Mouse (Mus musculus) erythroblast, embryonic 14.5 days (primary cell): Measurements from ENCODE around the gene Olfml1. TPM values are rescaled to one million over a fixed set of nuclear protein-coding genes. Genes with fewer than 3 reads are reported as not detected.

Experiments used
- H3K27me3 ChIP-seq: 2 replicates; pipeline ENCODE4 v1.6.1; 2012; ENCODE audit warnings: inconsistent platforms; ENCODE audit not compliant: control insufficient read depth
- H3K36me3 ChIP-seq: 2 replicates; pipeline ENCODE4 v1.6.1; 2012; ENCODE audit warnings: mild to moderate bottlenecking, inconsistent platforms; ENCODE audit not compliant: control insufficient read depth
- H3K4me1 ChIP-seq: 2 replicates; pipeline ENCODE4 v1.6.1; 2012; ENCODE audit warnings: inconsistent platforms; ENCODE audit not compliant: control insufficient read depth
- H3K4me3 ChIP-seq: replicated peaks from 2 replicates; pipeline ENCODE3; 2012; ENCODE audit warnings: moderate library complexity, mild to moderate bottlenecking, inconsistent platforms
- H3K9me3 ChIP-seq: 2 replicates; pipeline ENCODE4 v1.6.1; 2012; ENCODE audit warnings: low read length, inconsistent platforms, mixed read lengths; ENCODE audit not compliant: control insufficient read depth
- GATA1 ChIP-seq: IDR thresholded peaks from 2 replicates; pipeline ENCODE4 v1.6.1; 2012; ENCODE audit warnings: low read length, inconsistent platforms, mixed read lengths
- TAL1 ChIP-seq: IDR thresholded peaks from 3 replicates; pipeline ENCODE4 v1.6.1; 2012; ENCODE audit warnings: low read length, inconsistent platforms, mixed read lengths
- polyA plus RNA-seq: library from polyadenylated mRNA; stranded (reverse); fragments of >175 nt; gene quantifications from 2 replicates; pipeline ENCODE4 v1.2.3, GENCODE M21; 2012

The Olfml1 gene
- polyA plus RNA-seq: not detected in 2 replicates

DNA sequence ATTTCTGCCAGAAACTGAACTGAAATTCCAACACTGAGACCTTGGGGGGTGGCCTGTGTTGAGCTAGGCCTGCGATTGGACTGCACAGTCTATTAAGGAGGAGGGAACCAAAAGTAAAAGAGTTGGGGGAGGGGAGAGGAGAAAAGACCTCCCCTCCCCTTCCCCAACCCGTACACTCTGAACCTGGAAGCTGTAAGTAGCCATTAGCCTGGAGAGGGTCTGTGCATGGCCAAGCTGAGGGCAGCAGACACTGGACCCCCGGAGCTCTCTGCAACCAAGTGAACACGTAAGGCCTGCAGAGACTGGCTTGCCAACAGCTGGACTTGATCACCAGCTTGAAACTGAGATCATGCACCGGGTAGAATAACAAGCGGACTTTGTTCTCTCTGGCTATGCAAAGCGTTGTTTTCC lies at the start of gene Olfml1:
Gene Olfml1, plus strand, starts transcription at position 186 of the 411 bp plus-strand sequence.
- H3K36me3 ChIP-seq: no peaks in the 10 kb centered on the region
- H3K4me3 ChIP-seq: no peak within 1 kb of the TSS
- H3K9me3 ChIP-seq: no peaks in the 10 kb centered on the region
- no peaks in the 10 kb centered on the region for H3K4me1 ChIP-seq
- H3K27me3 ChIP-seq: no peaks in the 10 kb centered on the region
- TF ChIP-seq TAL1 (no peak), GATA1 (no peak)

DNA sequence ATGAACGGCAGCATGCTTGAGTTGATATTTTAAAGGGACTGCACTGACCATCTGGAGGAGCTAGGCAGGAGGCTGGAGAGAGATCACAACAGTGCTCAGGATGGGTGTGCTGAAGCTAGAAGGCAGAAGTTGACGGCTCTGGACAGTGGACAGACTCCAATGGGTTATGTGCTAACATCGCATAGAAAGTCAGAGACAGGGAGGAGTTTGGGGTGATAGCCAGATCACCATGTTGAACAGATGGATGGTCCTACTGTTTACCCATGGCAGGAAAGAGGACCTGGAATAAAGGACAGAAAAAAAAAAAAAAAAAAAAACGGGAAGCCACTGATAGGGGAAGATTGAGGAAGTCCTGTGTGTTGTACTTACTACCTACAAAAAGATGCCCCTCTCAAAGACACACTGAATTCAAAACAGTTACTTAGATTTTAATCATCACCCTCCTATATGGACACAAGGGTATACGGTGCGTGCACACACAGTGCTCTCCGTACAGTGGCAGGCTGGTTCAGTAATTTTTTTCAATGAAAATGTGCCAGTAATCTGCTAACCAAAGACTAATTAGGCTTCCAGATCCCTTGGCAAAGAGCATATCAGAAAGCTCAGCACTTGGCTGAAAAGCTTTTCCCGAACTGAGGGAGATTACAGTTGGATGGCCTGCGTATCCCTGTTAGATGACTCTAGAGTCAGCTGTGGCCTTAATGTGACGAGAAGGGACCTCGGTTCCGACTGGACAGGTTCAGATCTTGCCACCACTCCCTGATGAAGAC lies 47.8 kb upstream of the Olfml1 start:
- H3K36me3 ChIP-seq: no peaks in the 10 kb centered on the region
- no peak overlapping the region for H3K4me3 ChIP-seq
- TF ChIP-seq TAL1: no peak
- no peak for TF ChIP-seq GATA1
- H3K27me3 ChIP-seq: no peaks in the 10 kb centered on the region
- no peaks in the 10 kb centered on the region for H3K4me1 ChIP-seq
- no peaks in the 10 kb centered on the region for H3K9me3 ChIP-seq

DNA sequence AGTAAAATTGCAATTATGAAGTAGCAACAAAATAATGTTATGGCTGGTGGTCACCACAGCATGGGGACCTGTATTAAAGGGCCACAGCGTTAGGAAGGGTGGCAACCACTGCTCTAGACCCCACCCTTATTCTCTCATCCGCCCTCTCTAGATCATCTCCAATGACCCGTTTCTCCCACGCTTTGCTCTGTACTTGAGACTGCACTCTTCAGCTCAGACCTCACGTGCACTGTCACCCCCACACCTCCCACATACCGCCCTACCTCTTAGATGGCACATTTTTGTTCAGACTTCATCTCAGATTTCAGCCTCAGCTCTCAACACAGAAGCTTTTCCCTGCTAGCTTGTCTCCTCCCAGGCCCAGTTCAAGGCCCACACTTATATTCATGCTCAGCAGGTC lies 45.8 kb upstream of the Olfml1 start:
- Histone ChIP-seq H3K36me3 (no peaks in the 10 kb centered on the region), H3K27me3 (no peaks in the 10 kb centered on the region), H3K9me3 (no peaks in the 10 kb centered on the region), H3K4me1 (no peaks in the 10 kb centered on the region), H3K4me3 (no peak overlapping the region)
- no peak for TF ChIP-seq GATA1
- no peak for TF ChIP-seq TAL1

DNA sequence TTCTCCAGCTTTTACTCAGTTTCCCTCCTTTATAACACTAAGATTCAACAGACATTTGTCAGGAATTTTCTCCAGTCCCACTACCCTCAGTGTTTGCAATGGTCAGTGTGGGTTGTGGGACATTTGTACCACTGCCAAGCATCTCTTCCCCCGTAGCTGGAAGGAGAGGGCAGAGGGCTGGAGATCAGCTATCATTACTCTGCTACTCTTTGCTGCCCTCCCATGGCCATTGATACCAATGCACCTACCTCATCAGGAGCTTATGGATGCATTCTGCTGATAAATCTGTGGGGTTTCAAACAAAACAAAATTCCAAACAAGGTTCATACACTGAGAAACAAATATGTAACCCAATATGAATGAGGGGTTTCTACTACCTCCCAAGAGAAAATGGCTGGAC lies 40.9 kb upstream of the Olfml1 start:
- no peaks in the 10 kb centered on the region for H3K36me3 ChIP-seq
- H3K9me3 ChIP-seq: no peaks in the 10 kb centered on the region
- no peaks in the 10 kb centered on the region for H3K4me1 ChIP-seq
- no peak for TF ChIP-seq TAL1
- no peaks in the 10 kb centered on the region for H3K27me3 ChIP-seq
- no peak overlapping the region for H3K4me3 ChIP-seq

DNA sequence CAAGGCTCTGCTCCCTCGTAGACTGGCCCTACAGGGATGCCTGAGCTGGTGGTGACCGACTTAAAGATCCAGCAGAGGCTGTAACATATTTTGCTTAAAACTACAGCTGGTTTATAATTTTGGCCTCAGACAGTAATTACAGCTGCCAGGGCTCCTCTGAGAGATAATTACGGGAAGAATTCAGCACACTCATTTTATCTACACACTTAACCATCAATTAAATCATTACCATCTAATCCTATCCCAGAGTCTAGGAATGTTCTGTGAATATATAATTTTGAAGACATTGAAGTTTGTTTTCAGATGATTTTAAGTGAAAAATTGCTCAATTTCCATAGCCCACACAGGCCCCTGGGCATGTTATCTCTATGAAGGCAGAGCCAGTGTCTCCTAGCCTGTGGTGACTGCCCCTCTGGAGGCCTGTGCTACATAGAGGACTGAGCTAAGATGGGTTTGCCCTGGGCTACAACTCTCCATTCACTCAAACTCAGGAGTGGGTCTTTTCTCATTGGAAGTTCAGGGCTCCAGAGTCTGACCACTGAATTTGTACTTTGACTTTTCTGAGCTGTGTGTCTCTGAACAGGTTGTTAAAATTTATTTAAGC lies 39.0 kb upstream of the Olfml1 start:
- H3K36me3 ChIP-seq: no peaks in the 10 kb centered on the region
- H3K4me3 ChIP-seq: no peak overlapping the region
- no peaks in the 10 kb centered on the region for H3K27me3 ChIP-seq
- no peaks in the 10 kb centered on the region; the same call in 1 of the 2 replicates for H3K9me3 ChIP-seq
- H3K4me1 ChIP-seq: no peaks in the 10 kb centered on the region
- no peak for TF ChIP-seq GATA1
- TF ChIP-seq TAL1: no peak

DNA sequence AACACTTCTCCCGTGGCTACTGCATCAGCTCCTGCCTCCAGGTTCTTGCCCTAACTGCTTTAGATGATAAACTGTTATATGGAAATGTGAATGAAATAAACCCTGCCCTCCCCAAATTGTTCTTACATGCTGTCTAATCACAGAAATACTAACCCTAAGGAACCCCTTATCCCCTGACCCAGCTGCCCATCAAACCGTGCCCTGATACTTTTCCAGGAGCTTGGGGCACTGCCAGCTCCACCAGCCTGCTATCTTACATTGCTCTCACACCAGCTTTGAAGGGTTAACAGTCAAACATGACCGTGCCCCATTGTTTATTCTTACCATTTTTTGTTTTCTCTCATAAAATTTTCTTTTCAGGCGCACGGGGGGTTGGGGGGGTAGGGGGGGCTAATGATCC lies 37.9 kb upstream of the Olfml1 start:
- no peak for TF ChIP-seq GATA1
- TF ChIP-seq TAL1: no peak
- Histone ChIP-seq H3K36me3 (no peaks in the 10 kb centered on the region), H3K9me3 (peaks cover 2% of the 10 kb centered on the region; the same call in 1 of the 2 replicates), H3K4me1 (no peaks in the 10 kb centered on the region), H3K27me3 (no peaks in the 10 kb centered on the region), H3K4me3 (no peak overlapping the region)

DNA sequence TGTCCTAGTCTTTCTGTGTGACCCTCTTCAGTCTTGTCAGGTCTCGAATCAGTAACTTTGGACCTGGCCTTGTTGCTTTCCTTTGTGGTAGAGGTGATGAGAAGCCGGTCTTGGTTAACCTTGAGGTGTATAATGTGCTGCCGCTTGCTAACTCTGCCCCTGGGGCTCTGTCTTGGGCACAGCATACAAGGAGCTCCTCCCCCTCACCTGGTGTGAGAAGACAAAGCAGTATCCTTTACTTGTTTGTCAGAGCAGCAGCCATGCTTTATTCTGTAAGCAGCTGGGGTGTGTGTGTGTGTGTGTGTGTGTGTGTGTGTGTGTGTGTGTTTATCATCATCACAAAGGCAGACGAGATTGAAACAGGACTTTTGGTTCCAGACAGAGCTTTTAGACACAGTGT lies 31.9 kb upstream of the Olfml1 start:
- H3K9me3 ChIP-seq: peaks cover 7% of the 10 kb centered on the region
- no peaks in the 10 kb centered on the region for H3K36me3 ChIP-seq
- no peaks in the 10 kb centered on the region for H3K4me1 ChIP-seq
- no peak overlapping the region for H3K4me3 ChIP-seq
- TF ChIP-seq GATA1 (no peak), TAL1 (no peak)
- no peaks in the 10 kb centered on the region for H3K27me3 ChIP-seq

DNA sequence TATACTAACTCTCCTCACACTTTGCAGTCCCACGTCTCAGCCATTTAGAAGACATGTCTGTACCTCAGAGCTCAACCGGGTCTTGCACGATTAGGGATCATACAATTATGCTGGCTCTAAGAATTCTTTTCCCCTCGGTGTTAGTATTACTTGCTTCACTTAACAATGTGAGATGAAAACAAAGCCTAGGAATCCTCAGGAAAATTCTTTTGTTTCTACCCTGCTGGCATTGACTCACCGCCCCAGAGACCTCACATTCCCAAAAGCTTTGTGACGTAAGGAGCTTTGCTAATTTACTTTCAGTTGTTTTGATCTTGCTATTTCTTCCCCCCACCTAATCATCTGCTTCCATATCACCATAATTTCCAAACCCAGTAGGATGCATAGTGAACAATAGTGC lies 30.7 kb upstream of the Olfml1 start:
- Histone ChIP-seq H3K4me1 (no peaks in the 10 kb centered on the region), H3K4me3 (no peak overlapping the region), H3K27me3 (no peaks in the 10 kb centered on the region), H3K36me3 (no peaks in the 10 kb centered on the region), H3K9me3 (peaks cover 7% of the 10 kb centered on the region)
- TF ChIP-seq TAL1 (no peak), GATA1 (no peak)

DNA sequence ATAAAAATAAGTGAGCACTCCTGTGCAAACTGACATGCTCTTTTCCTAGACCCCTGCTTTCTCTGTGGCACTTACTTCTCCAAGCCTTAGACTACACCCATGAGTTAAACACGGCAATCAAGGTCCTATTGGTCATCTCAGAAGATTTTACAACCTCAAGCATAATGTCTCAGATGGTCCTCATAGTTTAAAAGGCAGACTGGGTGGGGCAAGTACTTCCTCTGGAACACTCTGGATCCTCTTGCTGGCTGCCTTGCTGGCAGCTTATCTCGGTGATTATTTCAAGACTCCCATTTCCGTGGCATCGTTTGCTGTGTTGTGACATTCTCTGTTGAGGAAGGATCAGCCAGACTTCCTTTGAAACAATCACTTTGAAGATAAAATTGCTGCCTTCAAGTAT lies 27.2 kb upstream of the Olfml1 start:
- H3K4me3 ChIP-seq: no peak overlapping the region
- H3K36me3 ChIP-seq: no peaks in the 10 kb centered on the region
- no peaks in the 10 kb centered on the region for H3K4me1 ChIP-seq
- H3K27me3 ChIP-seq: no peaks in the 10 kb centered on the region
- TF ChIP-seq TAL1 (no peak), GATA1 (no peak)
- H3K9me3 ChIP-seq: peaks cover 3% of the 10 kb centered on the region
